Mouse (Mus musculus) kidney, adult 2 months (tissue): Measurements from ENCODE around the gene Arhgap1.

Experiments
- CTCF ChIP-seq: fragments of 200-500 bp; conservative IDR thresholded peaks from 2 replicates; pipeline ENCODE4 v1.5.1; 2011; ENCODE audit warnings: low read depth, mild to moderate bottlenecking, control low read depth, low read length, moderate library complexity, mixed read lengths; ENCODE audit not compliant: insufficient read depth, insufficient read length
- POLR2A ChIP-seq: fragments of 200-500 bp; IDR thresholded peaks from one replicate; pipeline ENCODE4 v1.6.1; 2011; ENCODE audit warnings: low read depth, low read length, control low read depth

DNA sequence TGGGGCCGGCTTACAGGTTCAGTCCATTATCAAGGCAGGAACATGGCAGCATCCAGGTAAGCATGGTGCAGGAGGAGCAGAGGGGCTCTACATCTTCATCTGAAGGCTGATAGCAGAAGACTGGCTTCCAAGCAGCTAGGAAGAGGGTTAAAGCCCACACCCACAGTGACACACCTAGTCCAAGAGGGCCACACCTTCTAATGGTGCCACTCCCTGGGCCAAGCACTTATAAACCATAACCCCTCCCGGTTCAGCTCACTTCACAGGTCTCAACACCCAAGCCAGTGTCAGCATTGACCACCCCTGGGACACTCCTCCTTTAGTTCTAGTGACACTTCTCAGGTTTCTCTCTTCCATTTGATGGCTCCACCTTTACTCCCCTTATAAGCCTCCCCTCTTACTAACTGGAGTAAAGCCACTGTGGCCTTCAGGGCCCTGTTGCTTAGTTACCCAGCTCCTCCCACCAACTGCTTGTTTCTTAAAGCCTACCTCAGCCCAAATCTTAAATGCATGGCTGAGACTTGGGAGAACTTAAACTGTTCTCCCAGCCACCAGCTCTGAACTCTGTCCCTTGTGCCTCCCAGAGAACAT, 6.7 kb upstream of the Arhgap1 start:
- TF ChIP-seq CTCF (no peak), POLR2A (no peak)
